ENCODE assay signal across 15 mouse cellular contexts in genomic region chr6:57767112-57767868, GRCm38 (mm10). TPM values are rescaled to one million over a fixed set of nuclear protein-coding genes. Genes with fewer than 3 reads are reported as not detected.
A peak's percentile ranks its signal among the peaks of the same experiment; 100 is the strongest.
DNase-seq lines count a peak whose midpoint lies in the region; ATAC-seq and TF ChIP-seq lines count a peak whose summit lies in the region.
"Had no signal": no experiment of that assay in that cellular context is flagged by ENCODE, and none has a peak within 500 bp of the region (broad histone marks: within the 10 kb centered on the region; RNA-seq: fewer than 3 reads in every experiment).

No protein-coding gene starts in this region.

- peak; percentile 75 for ATAC-seq in liver, postnatal 0 days
- ATAC-seq: forebrain, embryonic 14.5 days had no signal

- H3K27ac ChIP-seq in heart, embryonic 10.5 days: peak overlapping the region; percentile 13; the same call in 1 of the 2 replicates
- H3K27ac ChIP-seq in liver, postnatal 0 days (ENCODE audit: low read depth): peak overlapping the region; percentile 78
- H3K27ac ChIP-seq: hindbrain, embryonic 12.5 days; macrophage had no signal

- H3K9ac ChIP-seq in liver, postnatal 0 days (replicated peaks): peak overlapping the region; percentile 3
- H3K9ac ChIP-seq: hindbrain, embryonic 12.5 days had no signal

- no peaks in the 10 kb centered on the region for H3K9me3 ChIP-seq in heart, embryonic 10.5 days
- no peaks in the 10 kb centered on the region for H3K9me3 ChIP-seq in liver, postnatal 0 days (ENCODE audit: low read length)
- H3K9me3 ChIP-seq: hindbrain, embryonic 12.5 days had no signal

- H3K4me2 ChIP-seq in liver, postnatal 0 days (ENCODE audit: low read depth, low read length): peak overlapping the region; percentile 58
- H3K4me2 ChIP-seq: hindbrain, embryonic 12.5 days had no signal

- peak; percentile 69 for TF ChIP-seq CTCF in liver, postnatal 0 days (IDR thresholded peaks at IDR 0.05; ENCODE audit: low read depth)

- H3K27me3 ChIP-seq in heart, embryonic 10.5 days (ENCODE audit: insufficient read depth, poor library complexity, severe bottlenecking): no peaks in the 10 kb centered on the region
- no peaks in the 10 kb centered on the region for H3K27me3 ChIP-seq in liver, postnatal 0 days (ENCODE audit: insufficient read depth, low read length)
- H3K27me3 ChIP-seq: hindbrain, embryonic 12.5 days had no signal

- DNase-seq in heart, embryonic 10.5 days (ENCODE audit: low spot score): no peak
- no peak for DNase-seq in heart, postnatal 4 days
- peak; percentile 54 for DNase-seq in spleen, adult 12 weeks (ENCODE audit: low spot score)
- no peak for DNase-seq in spleen, postnatal 14 days (ENCODE audit: low spot score in 2 of 2)
- peak; percentile 28 for DNase-seq in liver, postnatal 0 days
- DNase-seq in thymus, postnatal 14 days: no peak
- no peak for DNase-seq in layer of hippocampus, adult 8-10 months (ENCODE audit: low spot score in 2 of 2)
- DNase-seq in kidney, adult 8-10 months: no peak
- DNase-seq: adrenal gland, adult 2 months; cerebellum, adult 11-12 months; gastrocnemius, postnatal 14 days; kidney, postnatal 25 days had no signal

- peaks cover 8% of the 10 kb centered on the region; the same call in 1 of the 2 replicates for H3K36me3 ChIP-seq in heart, embryonic 10.5 days
- H3K36me3 ChIP-seq in liver, postnatal 0 days (replicated peaks; ENCODE audit: insufficient read depth, low read length): no peaks in the 10 kb centered on the region

- no peak overlapping the region for H3K4me3 ChIP-seq in heart, embryonic 10.5 days
- 0 out of 2 replicates have a peak overlapping the region, but pooled peaks have one; percentile 0 for H3K4me3 ChIP-seq in liver, postnatal 0 days (ENCODE audit: low read depth, low read length)
- H3K4me3 ChIP-seq: hindbrain, embryonic 12.5 days had no signal

- TF ChIP-seq EP300 in liver, postnatal 0 days (IDR thresholded peaks at IDR 0.05; ENCODE audit: low read depth): peak; percentile 97

- 41% methylated on average over 8 of the region's 8 CpGs for WGBS in heart, embryonic 10.5 days
- WGBS in liver, postnatal 0 days (ENCODE audit: insufficient replicate concordance): 24% methylated on average over 8 of the region's 8 CpGs

- peaks cover 16% of the 10 kb centered on the region for H3K4me1 ChIP-seq in heart, embryonic 10.5 days
- H3K4me1 ChIP-seq in liver, postnatal 0 days (ENCODE audit: insufficient read depth): peaks cover 57% of the 10 kb centered on the region
- H3K4me1 ChIP-seq: hindbrain, embryonic 12.5 days had no signal

RNA-seq across cellular contexts. Expression of gene Vopp1, which starts 57.7 kb away (rescaled TPM):
- polyA plus RNA-seq in heart, embryonic 10.5 days (2016; fragmentation: Nextera tagmentation; extraction: Ambion mirVana): 37.0 and 39.1 TPM in 2 replicates
- total RNA-seq in heart, postnatal 4 days (2021): 10 to 100 TPM; 27.8 to 30.5 TPM
- polyA plus RNA-seq in liver, postnatal 0 days (2015; fragmentation: Nextera tagmentation; extraction: Ambion mirVana): 21.1 and 22.1 TPM in 2 replicates
- 10 to 100 TPM; 59.6 to 78.1 (median 72.4) TPM for total RNA-seq in layer of hippocampus, adult 8-10 months (2022)

Comparison
In these comparisons a context has a peak if more than half of its experiments do, and no peak if none do; other contexts are left out.
1. DNase-seq: peak in spleen, adult 12 weeks (single experiment) and liver, postnatal 0 days (single experiment); none in heart, embryonic 10.5 days (single experiment), heart, postnatal 4 days (single experiment), spleen, postnatal 14 days (0 of 2), thymus, postnatal 14 days (single experiment), layer of hippocampus, adult 8-10 months (0 of 2) and kidney, adult 8-10 months (0 of 2).